Mouse (Mus musculus) adrenal gland, postnatal 14 days (tissue): ENCODE data around the gene Taf4. TPM values are rescaled to one million over a fixed set of nuclear protein-coding genes. Genes with fewer than 3 reads are reported as not detected.

Experiments used
- DNase-seq: peaks from one replicate; pipeline ENCODE4 v3.0.0; 2021; ENCODE audit warnings: mixed read lengths
- long read RNA-seq, 2 experiments: library from polyadenylated mRNA; stranded (forward); transcript quantifications; one replicate each; pipeline ENCODE4 v2.0.0; 2021
- total RNA-seq: library from RNA; stranded (reverse); gene quantifications from 2 replicates; pipeline ENCODE4 v1.2.3, GENCODE M21; 2021

The Taf4 gene
- total RNA-seq, result 20.7 and 21.6 TPM in 2 replicates
- long read RNA-seq, experiment 1, full-length matches to known transcripts, result 8 of 18 reads
- long read RNA-seq, experiment 1, partial matches to known transcripts, result 1 of 18 reads
- long read RNA-seq, experiment 1, other reads (novel, unspliced or antisense), result 9 of 18 reads
- long read RNA-seq, experiment 2, full-length matches to known transcripts, result 3 of 8 reads
- long read RNA-seq, experiment 2, partial matches to known transcripts, result 1 of 8 reads
- long read RNA-seq, experiment 2, other reads (novel, unspliced or antisense), result 4 of 8 reads

GRCm38 (mm10) chr2:179976628-179977343 is at the start of gene Taf4:
Gene Taf4, minus strand, starts transcription at chr2:179976646.
- peak; percentile 93 for DNase-seq

DNA sequence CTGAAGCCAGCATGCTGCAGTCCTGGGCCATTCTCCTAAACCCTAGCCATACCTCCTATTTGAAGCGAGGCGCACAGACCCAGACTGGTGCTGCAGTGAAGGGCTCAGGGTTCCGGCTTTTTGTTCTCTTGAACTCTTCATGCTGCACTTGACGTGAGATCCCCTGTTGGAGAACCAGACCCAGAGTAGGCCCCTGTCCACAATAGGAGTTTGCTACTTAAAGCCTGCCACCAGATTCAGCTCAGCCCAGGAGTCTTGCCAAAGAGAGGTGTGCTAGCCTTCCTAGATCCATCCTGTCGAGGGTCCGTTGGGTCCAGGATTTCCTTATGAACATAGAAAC is 49.4 kb upstream of the Taf4 start:
- DNase-seq, result no peak

- DNase-seq, result peak; percentile 73
Measured at GRCm38 (mm10) chr2:180025135-180025860, 48.9 kb upstream of the Taf4 start.

DNA sequence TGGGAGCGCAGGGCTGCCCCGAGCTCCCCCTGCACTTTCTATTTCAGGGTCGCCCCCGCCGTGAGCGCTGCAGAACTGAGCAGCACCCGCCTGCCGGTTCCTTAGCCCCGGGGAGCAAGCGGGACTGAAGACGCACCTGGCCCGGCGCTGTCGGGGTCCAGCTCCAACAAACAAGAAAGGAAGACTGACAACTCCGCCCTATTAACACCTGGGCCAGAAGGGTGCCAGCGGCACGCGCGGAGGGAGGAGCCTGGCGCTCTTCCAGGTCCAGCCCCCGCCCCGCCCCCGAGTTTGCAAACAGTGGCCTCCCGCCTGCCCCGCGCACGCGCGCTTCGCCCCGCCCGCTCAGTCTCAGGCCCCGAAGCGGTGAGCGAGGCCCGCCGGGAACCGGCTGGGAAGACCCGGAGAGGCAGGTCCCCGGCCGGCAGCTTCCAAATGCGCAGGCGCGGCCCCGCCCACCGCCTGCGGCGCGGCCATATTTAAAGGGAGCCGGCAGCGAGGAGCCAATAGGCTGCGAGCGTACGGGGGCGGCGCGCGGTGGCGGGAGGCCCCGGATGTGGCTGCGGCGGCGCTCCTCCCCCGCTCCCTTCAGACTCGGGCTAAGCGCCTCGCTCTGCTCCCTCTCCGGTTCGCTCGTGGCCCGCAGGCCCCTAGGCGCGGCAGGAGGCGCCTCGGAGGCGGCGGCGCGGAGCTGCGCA is 48.1 kb upstream of the Taf4 start, which contains the start of gene Lsm14b:
Lsm14b (plus strand) TSS at position 587 of the 698 bp plus-strand sequence.
- DNase-seq, result peak; percentile 100

DNA sequence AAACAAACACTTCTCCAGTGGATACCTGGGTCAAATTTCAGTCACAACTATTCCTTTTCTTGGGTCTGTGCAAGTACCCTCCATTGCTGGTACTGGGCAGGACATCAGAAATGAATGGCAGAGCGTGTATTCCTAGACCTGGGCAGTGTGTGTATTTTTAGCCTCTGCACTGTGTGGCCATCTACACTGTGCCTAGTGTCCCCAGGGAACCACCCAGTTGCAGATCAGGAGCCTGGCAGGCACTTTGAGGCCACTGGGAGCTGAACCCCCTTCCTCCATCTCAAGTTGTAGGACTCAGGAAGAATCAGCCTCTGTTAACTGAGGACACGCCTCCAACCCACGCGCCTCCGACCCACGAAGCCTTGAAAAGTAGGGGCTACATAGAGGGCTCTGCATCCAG is 46.3 kb upstream of the Taf4 start:
- no peak for DNase-seq

DNA sequence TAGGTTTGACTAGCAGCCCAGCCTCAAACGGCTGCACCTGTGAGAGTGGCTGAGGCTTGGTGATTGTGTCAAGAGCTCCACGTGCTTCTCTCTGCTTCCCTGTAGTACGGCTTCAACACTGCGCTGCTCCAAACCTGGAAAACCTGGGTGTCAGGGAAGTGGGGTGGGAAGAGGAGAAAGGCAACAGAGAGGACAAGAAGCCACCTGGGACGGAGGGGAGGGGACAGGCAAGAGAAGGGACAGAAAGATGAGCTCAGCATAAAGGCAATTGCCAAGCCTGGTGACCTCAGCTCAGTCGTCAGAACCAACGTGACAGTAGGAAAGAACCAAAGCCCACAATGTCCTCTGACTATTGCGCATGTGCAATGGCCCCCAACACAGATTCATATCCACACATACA is 44.5 kb upstream of the Taf4 start:
- DNase-seq, result no peak

GRCm38 (mm10) chr2:180020091-180020661 is 43.7 kb upstream of the Taf4 start:
- no peak for DNase-seq

DNA sequence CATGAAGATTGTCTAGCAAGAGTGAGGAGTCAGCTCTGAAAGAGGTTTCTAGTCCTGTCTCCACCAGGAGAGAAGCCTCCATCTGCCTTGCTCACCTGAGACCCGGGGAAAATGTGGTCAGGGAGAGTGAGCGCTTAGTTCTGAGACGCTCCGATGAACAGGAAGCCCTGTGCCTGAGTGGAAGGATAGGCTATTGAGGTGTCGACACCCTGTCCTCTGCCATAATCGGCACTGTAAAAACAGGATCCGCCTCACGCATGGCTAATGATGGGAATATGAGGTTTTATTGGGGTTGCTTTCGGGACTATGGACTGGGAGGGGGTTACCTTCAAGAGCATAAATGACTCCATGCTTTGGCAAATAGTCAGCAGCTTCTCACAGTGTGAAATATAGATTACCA is 42.1 kb upstream of the Taf4 start:
- DNase-seq, result no peak

- no peak for DNase-seq
Measured at GRCm38 (mm10) chr2:180017632-180018031, 41.2 kb upstream of the Taf4 start.

DNA sequence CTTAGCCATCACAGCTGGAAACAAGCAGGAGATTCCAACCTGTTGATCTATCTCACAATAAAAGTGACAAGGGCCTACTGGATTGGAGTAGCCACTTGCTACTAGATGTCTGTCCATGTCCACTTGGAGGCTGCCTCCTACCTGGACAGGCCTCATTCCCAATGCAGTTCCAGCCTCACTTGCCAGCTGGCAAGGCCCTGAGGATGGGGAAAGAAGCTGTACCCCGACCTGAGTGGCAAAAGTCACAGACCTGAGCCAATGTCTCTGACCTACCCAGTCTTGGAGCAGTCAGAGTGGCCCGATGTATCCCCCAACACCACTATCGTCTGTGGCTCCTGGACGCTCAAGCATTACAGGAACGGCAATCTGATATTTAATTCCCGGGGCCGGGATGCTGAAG is 37.2 kb upstream of the Taf4 start:
- no peak for DNase-seq

GRCm38 (mm10) chr2:180011370-180011769 is 34.9 kb upstream of the Taf4 start:
- DNase-seq, result no peak

- DNase-seq, result no peak
Measured at GRCm38 (mm10) chr2:180010686-180011085, 34.2 kb upstream of the Taf4 start.

GRCm38 (mm10) chr2:180006352-180007017 is 30.0 kb upstream of the Taf4 start:
- DNase-seq, result no peak

DNA sequence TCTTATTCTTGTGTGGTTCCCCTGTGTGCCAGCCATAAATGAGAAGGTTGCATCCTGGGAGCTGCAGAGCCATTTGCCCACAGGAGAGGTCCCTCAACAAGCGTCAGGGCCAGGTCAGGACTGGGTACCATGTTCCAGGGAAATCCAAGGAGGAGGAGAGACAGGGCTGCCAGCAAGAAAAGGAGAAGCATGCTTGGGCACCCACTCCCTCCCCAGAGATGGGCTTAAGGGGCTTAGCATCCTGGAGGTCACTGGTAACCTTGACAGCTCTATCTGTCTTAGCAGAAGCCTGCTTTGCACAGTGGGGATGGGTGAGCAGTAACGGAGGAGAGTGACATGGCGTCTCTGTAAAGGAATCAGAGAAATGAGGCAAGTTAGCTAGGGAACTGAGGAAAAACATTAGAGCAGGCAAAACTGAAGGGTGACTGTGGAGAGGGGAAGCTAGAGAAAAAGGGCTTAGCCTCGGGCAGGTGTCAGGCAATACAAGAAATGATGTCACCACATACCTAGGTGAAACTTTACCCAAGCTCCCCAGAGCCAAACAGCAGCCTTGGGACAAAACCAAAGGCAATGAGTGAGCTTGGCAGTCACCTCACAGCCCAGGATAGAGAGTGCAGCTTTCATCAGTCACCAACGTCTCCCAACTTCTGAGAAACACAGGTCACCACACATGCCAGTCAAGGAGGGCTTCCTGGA is 29.4 kb upstream of the Taf4 start:
- DNase-seq, result no peak

DNA sequence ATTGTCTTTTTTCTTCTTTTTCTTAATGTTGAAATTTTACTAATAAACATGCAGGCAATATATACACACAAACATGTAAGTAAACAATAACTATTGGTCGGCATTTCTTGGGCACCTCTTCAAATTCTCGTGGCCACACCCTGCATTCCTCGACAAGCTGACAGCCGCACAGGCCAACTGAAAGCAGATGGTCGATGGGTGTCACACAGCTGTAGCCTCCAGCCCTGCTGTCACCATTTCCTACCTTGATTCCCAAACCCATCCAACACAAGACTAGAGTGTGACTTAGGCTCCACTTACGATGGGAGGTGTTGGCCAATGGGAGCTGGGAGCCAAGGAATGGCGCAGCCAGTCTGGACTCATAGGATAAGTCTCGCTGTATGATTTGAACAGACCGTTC is 25.2 kb upstream of the Taf4 start:
- no peak for DNase-seq

DNA sequence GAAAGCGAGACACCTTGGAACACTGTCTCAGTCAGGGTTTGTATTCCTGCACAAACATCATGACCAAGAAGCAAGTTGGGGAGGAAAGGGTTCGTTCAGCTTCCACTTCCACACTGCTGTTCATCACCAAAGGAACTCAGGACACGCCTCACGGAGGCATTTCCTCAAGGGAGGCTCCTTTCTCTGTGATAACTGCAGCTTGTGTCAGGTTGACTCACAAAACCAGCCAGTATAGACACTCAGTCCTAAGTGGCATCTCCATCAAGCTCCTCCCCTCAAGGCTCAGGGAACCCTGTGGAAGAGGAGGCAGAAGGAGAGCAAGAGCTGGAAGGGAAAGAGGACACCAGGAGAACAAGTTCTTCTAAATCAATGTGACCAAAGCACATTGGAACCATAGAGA is 22.0 kb upstream of the Taf4 start:
- DNase-seq, result no peak

GRCm38 (mm10) chr2:179993071-179993470 is 16.6 kb upstream of the Taf4 start:
- DNase-seq, result no peak

DNA sequence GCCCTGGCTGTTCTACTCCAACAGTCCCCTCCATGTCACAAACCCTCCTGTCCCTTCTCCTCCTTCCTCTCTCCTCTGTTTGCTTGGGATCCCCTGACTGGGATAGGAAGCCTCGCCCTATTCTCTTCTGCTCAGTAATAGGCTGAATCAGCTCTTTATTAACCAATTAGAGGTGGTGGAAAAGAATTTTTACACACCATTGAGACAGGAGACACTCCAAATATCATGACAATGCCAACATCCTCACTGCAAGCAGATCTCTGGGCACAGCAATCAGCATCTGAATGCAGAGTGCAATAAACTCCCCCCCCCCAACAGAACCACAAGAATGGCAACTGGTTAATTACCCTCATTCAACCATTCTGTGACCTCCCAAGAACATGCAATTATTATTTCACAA is 12.7 kb upstream of the Taf4 start:
- no peak for DNase-seq

DNA sequence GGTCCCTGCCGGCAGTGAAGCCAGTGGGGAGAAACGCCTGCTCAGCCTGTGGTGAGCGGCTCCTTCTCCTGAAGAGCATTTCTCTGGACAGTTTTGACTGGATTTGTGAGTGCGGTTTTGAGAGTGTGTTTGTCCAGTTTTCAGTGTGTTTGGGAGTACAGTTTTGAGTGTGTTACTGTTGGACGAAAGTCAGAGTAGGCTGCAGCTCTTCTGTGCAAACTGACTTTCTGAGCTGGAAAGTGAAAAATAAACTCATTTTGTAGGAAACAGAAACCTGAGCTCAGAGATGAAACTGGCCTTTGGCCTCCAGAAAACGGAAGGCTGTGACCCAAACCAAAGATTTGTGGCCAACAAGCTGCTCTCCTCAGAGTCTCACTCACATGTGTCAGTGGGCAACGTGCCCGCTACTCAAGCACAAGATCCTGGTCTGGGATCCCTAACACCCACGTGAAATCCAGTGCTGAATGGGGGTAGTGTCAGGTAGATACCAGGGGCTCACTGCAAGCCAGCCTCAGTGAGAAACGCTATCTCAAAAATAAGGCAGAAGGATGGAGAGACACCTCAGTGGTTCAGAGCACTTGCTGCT is 10.1 kb upstream of the Taf4 start:
- DNase-seq, result no peak

- no peak for DNase-seq
Measured at GRCm38 (mm10) chr2:179985695-179986094, 9.2 kb upstream of the Taf4 start.

DNA sequence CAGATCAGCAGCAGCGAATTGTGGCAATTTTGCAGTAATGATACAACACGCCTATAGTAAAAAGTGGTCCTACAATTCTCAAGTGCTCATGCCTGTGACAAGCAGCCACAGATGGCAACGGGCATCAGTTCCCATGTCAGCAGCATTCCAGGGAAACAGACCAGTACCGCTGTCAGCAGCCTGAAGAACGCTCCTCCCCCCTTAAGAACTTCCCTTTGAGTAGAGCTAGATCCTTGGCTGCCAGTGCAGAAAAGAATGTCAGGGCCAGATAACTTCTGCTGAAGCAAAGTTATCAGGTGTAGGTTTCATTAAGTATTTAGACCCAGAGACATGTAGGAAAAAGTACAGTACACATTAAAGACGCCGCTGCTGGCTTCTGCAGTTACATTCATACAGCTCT is 8.4 kb upstream of the Taf4 start:
- DNase-seq, result peak; percentile 29
